Mouse (Mus musculus) telencephalon, adult 2 months (tissue): ENCODE measurements around the gene Tmc4.
A peak's percentile ranks its signal among the peaks of the same experiment; 100 is the strongest.

Source experiments
- DNase-seq: peaks from one replicate; pipeline ENCODE4 v3.0.0-alpha.2; 2011; ENCODE audit warnings: low read depth, low spot score

Gene Tmc4

DNA sequence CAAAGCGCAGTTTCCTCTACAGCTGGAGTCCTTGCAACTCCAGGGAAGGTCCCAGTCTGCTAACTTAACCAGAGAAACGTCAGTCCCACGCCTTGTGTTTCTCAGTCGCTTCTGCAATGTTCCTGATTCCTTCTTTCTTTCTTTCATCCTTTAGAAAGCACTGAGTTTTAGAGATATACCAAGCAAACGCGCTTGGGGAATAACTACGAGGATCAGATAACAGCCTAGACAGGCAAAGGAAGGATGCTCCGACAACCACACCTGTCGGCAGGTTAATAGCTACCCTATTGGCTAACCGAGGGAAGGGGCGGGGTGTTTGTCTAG, 33.0 kb downstream of the Tmc4 start:
- DNase-seq = no peak

DNA sequence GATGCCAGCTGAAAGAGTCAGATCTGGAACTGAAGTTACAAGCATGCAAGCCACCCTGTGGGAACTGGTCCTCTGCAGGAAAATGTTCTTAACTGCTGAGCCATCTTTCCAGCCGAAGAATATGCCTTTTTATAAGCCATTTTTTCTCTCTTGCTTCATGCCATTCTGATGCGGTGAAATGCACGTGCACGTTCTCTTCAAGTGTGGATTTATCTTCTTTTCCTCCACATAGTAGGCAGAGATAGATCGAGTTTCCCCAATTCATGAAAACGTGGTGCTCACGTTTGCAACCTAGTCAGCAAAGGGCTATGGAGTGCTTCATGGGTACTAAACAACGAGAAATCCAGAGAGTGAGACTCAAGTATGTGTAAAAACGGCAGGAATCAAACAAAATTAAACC, 33.5 kb downstream of the Tmc4 start:
- DNase-seq = no peak

DNA sequence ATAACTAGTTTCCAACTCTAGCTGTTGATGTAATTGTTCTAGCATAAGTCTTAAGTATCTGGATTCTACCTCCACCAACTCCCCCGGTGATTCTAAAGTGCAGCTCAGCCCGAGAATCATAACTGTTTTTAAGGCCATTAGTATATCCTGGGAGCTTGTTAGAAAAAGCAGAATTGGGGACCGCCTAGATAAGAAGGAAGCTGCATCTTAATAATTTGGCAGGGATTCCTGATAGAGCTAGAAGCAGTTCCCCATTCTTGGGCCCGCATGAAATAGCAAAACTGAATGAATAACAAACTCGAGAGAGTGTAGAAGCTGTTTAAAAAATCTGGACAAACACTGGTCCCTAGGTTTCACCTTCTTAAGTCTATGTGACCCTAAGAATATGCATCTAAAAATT, 33.9 kb downstream of the Tmc4 start:
- no peak for DNase-seq

DNA sequence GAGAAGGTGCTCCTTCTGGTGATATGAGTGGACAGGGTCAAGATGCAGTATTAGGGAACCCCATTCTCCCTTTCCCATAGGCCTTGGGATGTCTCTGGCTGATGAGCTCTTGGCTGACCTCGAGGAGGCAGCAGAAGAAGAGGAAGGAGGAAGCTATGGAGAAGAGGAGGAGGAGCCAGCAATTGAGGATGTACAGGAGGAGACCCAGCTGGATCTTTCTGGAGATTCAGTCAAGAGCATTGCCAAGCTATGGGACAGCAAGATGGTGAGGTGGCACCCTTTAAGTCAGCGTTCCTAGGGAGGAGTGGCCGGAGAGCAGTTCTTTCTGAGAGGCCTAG, 46.9 kb downstream of the Tmc4 start:
- no peak for DNase-seq

DNA sequence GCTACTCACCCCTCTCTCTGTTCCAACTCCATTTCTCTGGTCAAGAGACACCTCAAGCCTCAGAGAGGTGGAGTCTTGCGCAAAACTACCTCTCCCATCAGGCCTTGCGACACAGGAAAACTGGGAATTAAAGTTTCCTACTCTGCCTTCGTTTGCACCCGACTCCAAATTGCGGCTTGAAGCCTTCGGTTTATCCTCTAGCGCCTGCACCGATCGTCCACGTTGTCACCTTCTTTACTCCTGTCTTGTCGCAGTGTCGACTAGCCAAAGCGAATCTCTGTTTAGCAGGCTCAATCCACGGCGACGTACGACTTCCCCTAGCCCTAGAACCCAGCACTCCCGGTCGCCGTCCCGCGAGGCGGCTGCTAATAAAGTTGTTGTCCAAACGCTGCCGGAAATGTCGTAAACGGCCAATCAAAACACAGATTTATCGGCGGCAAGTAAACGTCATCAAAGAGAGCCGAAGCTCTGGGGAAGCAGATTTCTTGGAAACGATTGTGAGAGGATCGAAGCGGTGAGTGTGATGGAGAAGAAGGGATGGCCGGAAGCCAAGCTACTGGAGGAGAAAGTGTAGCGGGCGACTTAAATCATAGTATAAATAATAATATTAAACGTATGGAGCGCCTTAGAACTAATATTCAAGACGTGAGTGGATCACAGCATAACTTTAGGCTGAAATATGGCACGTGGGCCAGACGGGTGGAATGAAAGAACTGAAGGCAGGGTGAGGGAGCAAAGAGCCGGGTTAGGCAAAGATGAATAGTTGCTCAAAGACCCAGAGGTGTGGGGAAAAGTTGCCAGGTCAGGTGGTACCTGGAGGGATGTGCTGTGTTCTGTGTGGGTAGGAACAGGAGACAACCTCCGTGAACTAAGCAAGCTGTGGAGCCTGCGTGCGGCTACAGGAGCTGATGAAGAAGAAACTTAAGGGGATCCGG, 47.5 kb downstream of the Tmc4 start, which contains the start of the genes Tfpt and Prpf31:
Gene Tfpt (minus strand): TSS at position 387 of the 935 bp plus-strand sequence.
Gene Prpf31 (plus strand): TSS at position 443 of the 935 bp plus-strand sequence.
- peak; percentile 98 for DNase-seq

DNA sequence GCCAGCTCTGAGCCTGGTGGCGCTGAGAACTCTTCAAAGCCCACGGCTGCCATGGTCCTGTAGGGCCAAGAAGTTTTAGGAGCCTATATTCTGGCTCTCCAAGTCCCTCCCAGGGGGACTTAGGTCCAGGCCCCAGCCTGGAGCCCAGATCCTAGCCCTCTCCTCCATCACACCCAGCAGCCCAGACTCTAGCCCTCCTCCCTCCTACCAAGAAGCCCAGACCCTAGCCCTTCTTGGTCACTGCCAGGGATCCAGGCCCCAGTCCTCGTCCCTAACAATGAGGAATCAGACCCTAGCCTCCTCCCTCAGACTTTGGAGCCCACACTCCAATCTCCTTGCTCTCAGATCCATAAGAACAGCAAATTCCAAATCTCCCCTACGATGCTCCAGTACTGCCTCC, 48.3 kb downstream of the Tmc4 start:
- DNase-seq = no peak

DNA sequence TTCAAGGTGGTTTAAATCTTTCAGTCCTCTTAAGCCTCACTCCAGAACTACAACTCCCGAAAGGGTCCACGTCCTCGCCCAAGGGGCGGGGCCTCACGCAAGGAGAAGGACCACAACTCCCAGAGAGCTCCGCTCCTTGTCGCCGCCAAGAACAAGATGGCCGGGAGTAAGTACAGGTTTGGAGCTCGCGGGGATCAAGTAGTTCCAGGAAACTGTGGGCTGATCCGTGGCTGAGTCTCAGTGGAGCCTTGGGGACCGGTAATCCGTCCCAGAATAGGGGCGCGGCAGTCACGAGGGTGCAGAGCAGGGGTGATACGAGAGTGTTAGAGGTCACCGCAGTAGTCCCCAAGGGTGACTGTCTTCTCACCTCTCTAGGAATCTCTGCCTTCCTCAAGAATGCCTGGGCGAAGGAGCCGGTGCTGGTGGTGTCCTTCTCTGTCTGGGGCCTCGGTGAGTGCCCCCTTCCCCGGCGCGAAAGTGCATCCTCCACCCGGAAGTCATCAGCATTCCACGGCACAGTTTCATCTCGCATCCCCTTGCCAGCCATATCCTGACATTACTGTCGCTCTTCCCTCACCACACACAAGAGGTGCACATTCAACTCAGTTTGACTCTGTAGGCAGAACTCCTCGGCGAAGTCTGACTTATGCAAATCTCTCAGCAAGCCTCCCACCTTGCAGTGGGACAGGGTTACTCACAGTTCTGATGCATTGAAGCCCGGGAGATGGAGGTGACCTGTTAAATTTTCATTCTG, 59.9 kb downstream of the Tmc4 start, which contains the start of gene Ndufa3:
Gene Ndufa3 (plus strand): TSS at position 132 of the 754 bp plus-strand sequence.
- peak; percentile 94 for DNase-seq

DNA sequence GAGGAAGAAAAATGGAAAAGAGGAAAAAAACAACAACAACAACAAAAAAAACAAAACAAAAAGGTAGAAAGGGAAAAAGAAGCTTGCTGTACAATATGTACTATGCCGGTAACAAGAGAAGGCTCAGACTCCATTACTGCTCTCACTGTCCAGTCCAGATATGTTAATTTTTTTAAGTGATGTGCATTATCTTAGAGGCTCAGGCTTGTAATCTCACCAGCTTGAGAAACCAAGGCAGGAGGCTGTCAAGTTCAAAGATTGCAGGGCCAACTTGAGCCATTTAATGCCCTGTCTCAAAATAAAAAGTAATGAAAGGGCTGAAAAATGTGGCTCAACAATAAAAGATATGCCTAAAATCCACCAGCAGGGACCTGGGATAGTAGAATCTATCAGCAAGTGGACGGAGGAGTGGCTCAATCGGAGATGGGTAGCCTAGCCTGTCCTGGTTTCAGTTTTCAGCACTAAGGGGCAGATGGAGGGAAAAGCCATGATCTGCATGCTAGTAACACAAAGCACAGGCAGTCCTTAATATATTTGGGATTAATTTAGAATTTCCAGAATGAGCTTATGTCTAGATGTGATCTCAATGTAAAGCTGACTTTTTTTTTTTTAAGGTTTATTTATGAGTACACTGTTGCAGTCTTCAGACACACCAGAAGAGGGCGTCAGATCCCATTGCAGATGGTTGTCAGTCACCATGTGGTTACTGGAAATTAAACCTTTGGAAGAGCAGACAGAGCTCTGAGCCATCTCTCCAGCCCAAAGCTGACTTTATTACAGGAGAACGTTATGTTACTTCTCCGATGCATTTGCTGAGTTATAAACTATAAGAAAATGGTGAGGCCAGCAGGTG, 60.7 kb downstream of the Tmc4 start:
- no peak for DNase-seq

DNA sequence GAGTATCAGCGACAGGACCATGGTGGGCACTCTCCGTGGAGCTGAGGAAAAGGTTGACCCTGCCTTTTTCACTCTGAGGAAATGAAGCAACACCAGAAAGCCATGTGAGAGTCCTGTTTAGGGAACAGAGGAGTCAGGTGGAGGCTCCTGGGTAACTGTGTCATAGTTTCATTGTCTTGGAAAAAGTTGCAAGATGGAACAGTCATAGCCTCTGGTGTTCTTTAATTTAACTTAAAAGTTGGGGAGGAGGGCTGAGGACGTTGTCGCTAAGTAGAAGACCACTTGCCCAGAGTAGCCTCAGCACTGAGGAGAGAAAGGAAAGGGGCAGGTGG, 61.3 kb downstream of the Tmc4 start, which contains the start of gene Oscar:
Gene Oscar (minus strand): TSS at position 101 of the 332 bp plus-strand sequence.
- no peak for DNase-seq
